Mouse (Mus musculus): ENCODE results near the gene Gm614.
A peak's percentile ranks its signal among the peaks of the same experiment; 100 is the strongest.

The Gm614 gene

DNA sequence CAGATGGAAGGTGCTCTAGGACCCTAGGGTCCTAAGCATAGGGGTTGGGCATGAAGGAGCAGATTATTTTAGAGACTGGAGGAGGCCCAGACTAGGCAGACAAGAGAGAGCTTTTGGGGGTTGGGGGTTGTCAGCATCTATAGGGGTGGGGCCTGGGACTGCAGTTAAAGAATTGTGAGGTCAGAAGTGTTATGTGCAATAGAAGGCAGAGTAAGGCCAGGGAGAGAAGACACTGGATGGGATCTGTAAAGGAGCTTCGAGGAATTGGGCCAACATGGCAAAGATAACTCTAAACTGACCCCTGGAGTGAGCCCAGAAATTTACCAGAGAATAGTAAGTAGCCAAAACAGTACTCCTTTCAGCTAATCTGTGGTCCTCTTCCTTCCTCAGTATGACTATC lies at the start of gene Gm614:
Gene Gm614, minus strand, starts transcription at position 101 of the 400 bp plus-strand sequence.
- no peak for DNase-seq (ENCODE audit: extremely low spot score)

DNA sequence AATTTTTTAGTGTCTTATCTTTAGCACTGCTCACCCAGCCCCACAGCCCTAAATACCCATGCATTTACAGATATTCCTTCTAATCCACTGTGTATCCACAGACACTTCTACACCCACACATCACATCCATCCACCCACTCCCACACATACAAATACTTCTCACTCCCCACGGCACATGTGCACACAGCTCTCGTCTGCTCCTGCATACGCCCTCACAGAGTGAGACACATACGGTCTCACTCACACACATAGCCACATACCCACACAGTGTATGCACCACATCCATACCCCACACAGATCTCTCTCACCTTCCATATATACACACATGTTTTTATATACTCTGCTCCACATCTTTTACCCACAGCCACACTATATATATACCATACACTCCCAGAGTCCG lies 45.5 kb upstream of the Gm614 start:
- no peak for DNase-seq (ENCODE audit: extremely low spot score)

DNA sequence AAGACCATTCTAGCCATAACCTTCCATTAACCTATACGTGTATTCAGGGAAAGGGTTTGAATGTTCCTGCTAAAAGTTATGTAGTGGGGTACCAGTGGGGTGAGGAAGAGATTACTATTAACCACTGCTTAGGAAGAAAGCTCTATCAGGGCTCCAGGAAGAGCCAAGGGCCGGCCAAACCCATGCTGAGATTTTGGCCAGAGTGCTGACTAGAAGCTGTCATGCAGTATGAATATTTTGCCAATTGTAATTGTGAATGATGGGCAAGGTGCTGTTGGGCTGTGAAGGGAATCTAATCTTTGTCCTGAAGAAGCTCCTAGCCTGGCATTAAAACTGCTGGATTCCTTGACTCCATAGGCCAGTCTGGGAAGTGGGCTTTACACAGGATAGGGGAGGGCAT lies 40.9 kb upstream of the Gm614 start:
- no peak for DNase-seq (ENCODE audit: extremely low spot score)

DNA sequence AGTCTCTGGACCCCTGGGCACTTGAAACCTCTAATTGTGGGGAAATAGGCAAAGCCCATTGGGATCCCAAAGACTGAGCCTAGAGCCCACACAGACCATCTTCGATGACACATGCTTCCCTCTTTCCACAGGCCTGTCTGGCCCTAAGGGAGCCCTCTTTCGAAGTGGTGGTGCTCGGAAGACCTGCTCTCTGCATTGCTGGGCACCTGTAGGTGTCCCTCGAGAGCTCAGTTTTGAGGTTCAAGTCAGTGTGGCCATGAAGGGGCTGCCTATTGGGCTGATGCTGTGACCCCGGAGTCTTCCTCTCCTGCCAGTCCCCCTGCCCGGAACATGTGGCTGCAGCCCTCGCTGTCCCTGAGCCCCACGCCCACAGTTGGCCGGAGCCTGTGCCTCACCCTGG lies 37.9 kb upstream of the Gm614 start:
- no peak for DNase-seq (ENCODE audit: extremely low spot score)

DNA sequence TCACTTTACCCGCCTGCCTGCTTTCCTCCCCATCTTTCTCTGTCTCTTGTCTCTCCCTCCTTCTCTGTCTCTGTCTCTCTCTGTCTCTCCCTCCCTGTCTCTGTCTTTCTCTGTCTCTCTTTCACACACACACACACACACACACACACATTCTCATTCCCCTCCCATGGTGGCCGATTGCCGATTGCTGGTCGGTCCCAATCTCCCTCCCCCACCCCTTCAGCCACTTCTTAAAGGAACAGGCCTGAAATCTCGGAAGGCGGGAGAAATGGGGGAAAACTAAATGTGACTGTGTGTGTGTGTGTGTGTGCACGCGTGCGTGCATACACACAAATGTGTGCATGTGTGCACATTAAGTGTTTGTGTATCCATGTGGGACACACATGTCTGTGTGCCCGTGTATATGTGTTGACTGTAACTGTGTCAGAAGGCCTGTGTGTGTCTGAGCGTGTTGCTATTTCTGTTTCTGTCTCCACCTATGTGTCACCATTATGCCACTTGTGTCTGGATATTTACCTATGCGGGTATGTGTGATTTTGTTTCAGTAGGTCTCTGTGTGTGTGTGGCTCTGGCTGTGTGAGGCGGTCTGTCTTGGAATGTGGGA lies 36.7 kb upstream of the Gm614 start:
- peak; percentile 45 for DNase-seq (ENCODE audit: extremely low spot score)

DNA sequence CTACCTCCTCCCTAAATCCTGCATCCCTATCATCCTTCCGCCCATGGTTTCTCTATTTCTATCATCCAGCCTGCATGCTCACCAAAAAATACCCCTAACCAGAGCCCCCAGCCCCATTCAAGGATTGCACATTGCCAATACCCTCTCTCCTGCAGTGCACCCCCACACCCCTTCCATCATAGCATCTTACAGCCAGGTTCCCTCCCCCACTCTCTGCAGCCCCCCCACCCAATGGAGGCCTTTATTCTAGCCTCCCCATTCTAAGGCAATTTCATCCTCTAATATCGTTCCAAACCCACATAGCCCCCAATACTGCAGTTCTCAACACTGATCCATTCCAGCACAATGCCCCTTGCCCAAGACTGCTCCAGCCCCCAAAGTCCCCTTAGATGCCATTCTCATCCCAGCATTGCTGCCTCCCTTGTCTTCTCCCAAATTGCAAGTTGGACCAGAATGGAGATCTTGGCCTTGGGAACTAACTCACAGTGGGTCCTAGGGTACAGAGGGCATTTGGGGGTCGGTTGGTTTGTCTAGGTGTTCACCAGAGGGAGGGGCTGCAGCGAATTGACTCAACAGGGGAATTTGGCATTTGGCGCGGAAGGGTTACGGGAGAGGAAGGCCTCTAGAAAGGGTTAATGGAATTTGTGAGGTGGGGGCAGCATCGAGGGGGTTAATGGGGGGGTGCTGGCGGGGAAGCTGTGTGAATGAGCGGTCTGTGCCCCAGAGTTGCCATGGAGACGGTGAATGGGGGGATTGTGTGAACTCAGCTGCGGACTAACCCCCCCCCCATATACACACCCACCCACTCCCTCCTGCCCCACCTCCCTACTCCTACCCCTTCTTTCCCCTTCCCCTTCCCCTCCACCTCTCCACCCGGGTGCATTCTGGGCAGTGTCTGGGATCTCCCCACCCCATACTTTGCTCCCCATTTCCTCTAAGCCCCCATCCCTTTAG lies 36.0 kb upstream of the Gm614 start:
- peak; percentile 34 for DNase-seq (ENCODE audit: extremely low spot score)

DNA sequence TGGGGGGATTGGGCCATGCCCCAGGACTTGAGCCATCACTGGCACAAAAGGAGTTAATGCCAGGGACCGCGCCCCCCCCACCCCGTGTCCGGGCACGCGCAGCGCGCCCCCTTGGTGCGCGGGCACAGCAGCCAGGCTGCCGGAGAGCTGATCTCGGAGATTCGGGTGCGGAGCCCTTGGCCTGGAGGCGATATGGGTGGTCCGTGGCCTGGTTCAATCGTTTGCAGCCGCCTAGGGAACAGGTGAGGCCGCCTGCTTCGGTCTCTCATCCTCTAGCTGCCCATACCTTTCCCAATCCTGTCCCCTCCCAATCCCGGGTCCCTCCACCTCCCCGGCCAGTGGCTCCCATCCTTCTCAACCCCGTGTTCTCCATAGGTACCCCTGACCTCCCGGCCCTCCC lies 35.3 kb upstream of the Gm614 start, which contains the start of gene Nlgn3:
Gene Nlgn3, plus strand, starts transcription at position 114 of the 400 bp plus-strand sequence.
- no peak for DNase-seq (ENCODE audit: extremely low spot score)

DNA sequence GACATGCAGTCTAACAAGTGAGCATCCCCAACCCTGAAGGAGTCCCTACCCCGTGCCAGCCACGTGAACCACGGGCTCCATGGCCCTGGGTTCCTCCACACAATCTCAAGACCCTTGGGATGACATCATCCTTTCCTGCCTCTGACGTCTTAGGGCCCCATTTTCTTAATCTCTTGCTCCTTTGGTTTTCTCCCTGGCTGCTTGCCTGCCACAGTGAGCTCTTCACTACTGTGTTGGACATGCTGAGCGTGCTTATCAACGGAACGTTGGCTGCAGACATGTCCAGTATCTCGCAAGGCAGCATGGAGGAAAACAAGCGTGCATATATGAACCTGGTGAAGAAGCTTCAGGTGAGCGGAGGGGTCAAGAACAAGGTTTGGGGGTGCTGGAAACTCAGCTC lies 26.3 kb upstream of the Gm614 start:
- no peak for DNase-seq (ENCODE audit: extremely low spot score)

DNA sequence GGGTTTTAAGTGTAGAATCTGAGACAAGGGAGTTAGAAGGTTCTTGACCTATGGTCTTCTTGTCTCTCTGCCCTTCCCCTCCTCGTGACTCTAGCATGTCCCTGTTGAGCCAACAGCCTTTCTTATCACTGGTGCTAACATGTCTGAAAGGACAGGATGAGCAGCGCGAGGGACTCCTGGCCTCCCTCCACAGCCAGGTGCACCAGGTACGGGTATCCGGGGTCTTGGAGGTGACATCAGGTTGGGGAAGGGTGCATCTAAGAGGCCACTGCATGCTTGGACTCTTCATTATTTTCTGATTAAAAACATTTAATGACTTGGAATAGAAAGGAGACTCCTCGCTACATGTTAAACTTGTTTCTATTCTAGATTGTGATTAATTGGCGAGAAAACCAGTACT lies 25.2 kb upstream of the Gm614 start:
- no peak for DNase-seq (ENCODE audit: extremely low spot score)

DNA sequence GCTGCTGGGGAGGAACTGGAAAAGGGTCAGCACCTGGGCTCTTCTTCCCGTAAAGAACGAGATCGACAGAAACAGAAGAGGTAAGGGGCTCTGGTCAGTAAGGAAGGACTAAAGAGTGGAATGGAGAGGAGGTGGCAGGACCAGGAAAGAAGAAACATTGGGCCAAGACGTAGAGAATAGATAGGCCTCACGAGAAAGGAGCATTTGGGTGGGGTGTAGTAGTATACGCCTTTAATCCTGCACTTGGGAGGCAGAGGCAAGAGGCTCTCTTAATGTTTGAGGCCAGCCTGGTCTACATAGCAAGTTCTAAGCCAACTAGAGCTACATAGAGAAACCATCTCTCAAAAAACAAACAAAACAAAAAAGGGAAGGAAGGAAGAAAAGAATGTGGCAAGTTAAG lies 24.6 kb upstream of the Gm614 start:
- no peak for DNase-seq (ENCODE audit: extremely low spot score)

DNA sequence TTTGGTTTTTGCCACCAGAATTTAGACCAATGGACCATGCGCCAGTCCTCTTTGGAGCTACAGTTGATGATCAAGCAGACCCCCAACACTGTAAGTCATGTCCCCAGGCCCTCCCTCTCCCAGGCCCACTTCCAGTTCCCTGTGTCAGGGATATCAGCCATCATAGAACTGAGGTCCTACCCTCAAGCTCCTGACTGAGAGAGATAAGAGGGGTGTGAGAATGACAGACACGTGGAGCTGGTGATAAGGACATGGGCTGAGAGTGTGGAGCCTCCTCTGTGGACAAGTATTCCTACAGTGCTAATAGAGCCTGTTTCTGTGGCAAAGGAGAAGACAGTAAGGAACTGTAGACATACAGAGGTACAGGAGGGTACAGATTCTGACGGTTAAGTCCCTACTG lies 23.8 kb upstream of the Gm614 start:
- no peak for DNase-seq (ENCODE audit: extremely low spot score)

DNA sequence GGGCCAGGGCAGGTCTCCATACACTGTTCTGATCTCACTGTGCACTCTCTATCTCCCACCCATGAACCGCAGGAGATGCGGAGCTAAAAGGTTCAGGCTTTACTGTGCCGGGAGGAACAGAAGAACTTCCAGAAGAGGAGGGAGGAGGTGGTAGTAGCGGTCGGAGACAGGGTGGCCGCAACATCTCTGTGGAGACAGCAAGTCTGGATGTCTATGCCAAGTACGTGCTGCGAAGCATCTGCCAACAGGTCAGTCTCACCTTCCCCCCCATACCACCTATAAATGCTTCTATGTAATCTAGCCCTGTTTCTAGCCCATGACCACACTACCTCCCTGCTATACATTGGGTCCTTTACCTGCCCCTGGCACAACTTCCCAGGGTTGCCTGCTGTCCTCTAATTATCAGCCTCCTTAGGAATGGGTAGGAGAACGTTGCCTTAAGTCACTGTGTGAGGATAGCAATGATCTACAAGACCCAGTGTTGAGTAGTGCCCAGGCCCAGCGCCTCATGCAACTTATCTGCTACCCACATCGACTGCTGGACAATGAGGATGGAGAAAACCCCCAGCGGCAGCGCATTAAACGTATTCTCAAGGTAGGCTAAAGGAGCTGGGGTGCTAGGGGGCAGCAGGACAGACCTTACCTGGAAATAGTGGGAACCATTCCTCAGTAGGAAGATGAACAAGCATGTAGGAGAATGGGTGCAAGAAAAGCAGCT lies 22.3 kb upstream of the Gm614 start:
- DNase-seq (ENCODE audit: extremely low spot score): no peak

DNA sequence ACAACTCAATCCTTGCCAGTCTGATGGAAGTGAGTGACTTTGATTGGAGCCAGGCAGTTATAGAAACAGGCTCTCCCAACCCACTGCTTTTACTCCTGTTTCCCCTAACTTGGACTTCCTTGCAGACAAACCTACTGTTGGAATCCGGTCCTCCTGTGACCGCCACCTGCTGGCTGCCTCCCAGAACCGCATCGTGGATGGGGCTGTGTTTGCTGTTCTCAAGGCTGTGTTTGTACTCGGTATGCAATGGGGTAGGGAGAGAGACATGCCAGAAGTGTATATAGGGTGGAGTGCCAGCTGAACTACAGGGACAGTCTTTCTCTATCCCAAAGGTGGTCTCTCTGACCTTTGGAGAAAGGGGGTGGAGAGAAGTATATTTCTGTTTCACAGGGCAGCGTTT lies 21.7 kb upstream of the Gm614 start:
- no peak for DNase-seq (ENCODE audit: extremely low spot score)

DNA sequence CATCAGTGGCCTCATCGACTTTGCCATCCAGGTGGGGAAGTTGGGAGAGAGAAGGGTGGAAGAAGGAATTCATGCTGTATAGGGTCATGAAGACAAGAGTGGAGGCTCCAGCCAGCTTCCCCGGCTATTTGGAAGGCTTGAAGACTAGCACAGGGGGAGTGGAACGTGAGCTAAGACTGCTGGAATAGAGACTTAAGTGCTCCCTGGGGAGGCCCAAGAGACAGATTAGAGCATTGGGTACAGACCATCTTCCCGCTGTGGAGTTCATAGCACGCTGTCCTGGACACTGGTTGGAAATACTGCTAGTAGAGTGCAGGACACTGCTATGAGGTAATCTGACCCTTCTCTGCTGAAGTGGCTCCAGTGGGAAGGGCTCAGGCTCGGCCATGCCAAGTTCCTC lies 19.0 kb upstream of the Gm614 start:
- DNase-seq (ENCODE audit: extremely low spot score): no peak

DNA sequence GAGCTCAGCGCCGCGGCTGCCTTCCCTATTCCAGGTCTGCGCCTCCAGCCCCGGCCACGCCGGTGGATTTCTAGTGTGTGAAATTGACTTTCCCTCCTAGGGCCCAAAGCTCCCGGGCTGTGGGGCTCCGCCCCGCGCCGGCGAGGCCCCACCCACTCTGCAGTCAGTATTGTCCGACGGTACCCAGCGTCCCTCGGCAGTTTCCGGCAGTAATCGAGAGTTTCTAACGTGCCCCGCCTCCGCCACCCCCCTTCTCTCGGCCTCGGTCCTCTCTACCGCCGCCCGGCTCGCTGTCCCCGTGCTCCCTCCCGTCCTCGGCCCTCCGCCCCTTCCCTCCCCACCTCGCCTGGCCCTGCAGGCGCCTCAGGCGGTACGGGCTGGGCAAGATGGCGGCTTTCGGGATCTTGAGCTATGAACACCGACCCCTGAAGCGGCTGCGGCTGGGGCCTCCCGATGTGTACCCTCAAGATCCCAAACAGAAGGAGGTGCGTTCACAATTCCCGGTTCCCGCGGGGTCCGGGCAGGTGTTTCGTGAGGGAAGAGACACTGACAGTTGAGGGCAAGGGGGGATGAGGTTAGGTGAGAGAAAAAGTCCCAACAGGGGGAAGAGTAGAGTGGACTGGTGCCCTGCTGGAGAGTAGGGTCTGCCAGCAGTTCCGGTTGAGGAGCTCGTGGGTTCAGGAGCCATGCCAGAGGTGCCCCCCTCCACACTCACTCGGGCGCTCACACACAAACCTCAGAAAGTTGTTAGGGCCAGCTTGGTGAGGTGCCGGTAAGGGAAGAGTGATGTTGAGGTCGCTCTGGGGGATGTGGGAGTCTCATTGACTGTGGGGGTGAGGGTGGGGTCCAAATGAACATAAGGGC lies 10.3 kb upstream of the Gm614 start, which contains the start of gene Med12:
Gene Med12, plus strand, starts transcription at position 156 of the 864 bp plus-strand sequence.
- peak; percentile 87 for DNase-seq (ENCODE audit: extremely low spot score)

DNA sequence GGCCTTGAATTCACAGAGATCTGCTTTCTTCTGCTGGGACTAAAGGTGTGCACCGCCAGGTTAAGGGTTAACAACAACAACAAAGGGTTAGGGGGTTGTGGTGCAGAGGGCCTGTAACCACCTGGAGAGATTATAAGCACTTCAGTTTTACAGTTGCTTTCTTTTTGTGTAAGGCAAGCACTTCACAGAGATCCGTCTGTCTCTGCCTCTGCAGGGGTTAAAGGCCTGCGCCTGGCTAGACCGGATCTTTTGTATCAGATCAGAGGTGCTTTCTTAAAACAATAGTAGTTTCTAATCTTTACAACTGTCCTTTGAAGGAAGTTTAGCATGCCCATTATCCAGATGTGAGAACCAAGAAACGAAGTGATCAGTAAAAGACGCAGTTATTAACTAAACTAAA lies 9.6 kb upstream of the Gm614 start:
- DNase-seq (ENCODE audit: extremely low spot score): no peak

DNA sequence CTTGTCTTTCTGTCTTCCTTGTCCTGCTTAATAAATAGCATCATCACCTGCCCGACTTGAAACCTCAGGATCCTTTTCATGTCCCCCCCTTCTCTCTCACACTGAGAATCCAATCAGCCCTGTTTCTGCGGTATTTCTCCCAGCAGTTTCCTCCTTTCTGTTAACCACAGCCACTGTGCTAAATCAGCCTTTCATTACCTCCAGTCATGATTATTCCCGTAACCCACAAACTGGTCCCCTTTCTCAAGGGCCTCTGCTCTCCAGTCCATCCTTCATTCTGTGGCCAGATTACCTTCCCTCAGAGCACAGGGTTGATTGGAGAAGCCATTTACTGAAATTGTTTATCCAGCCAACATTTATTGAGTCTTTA lies 4.9 kb upstream of the Gm614 start, which contains the start of gene Gm20489:
Gene Gm20489, minus strand, starts transcription at position 269 of the 370 bp plus-strand sequence.
- no peak for DNase-seq (ENCODE audit: extremely low spot score)

DNA sequence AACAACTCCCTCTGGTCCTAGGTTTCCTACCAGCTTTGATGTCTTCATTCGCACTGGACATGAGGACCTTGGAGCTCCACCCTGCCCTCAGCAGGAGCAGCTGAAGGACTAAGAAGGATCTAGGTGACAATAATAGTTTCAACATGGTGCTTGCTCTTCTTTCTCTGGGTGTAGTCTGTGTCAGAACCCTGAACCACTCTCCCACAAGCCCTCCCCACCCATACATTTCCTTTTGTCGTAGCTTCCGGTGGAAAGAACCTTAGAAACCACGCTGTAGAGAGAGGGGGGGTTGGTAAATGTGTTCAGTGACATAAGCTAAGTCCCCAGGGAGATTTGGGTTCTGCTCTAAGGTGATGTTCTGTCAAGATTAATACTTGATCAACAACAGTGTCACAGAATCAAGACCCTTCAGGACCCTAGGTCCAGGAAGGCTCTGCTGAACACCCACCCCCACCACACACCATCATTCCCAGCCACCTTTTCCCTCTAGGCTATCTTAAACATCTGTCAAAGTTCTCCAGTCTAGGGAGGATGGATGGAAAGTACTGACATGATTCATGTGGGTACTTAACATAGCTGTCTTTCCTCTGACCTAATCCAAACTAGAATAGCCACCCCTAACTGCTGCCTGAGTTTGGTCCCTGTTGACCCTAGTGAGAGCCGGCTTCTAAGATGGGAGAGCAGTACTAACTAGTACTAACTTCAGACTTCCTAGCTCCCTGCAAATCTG lies 4.4 kb upstream of the Gm614 start, which contains the start of gene Il2rg:
Gene Il2rg, minus strand, starts transcription at position 231 of the 730 bp plus-strand sequence.
- DNase-seq (ENCODE audit: extremely low spot score): no peak

DNA sequence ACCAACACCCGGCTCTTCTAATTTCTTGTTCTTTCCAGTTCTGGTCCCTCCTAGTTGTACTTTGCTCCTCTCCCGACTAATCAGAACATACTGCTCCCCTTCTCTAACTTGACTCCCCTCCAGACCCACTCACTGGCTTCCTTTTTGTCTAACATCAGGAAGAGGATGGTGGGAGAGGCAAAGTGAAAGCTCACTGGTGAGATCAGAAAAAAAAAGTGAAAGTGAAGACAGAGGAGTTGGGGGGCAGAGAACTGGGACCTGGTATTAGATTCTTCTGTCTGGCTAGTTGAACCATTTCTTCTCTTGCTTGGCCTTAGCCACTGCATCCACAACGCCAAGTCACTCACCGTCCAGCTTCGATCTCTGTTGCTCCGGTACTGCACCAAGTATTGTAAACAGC lies 2.8 kb upstream of the Gm614 start:
- DNase-seq (ENCODE audit: extremely low spot score): no peak

DNA sequence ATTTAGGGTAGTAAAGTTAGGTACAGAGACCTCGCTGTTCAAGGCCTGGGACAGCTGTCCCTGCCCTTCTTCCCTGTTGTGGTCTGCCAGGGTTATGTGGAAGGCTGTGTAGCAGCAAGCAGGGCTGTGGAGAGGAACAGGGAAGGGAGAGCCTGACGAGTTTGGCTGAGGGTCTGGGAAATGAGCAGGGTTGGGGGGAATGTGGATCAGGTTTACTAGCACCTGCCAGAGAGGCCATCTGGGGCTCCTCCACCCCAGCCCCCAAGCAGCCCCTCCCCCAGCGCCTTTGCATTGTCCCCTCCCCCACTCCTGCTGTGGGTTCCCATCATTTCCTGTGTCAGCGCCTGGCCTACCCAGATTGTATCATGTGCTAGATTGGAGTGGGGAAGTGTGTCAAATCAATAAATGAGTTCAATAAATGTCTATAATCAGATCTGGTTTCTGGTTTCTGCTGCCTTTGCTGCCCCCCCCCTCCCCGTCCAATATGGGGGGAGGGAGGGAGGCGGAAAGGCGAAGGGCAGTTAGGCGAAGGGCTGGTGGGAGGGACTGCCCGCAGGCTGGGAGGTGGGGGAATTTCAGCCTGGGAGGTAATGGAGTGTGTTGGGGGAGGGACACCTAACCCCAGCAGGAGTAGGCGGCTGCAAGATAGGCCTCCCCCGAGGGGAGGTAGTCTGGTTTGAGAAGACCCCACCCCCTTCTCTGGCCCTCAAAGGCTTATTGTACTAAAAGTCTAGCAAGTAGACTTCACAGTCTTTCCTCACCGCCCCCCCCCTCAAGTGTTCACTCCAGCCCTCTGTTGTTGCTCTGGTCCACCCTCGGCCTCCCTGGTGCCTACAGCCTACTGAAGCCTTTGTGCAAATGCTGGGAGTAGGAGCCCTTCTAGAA lies 3.1 kb downstream of the Gm614 start:
- DNase-seq (ENCODE audit: extremely low spot score): peak; percentile 72
